9 mouse cellular contexts compared by ENCODE assay signal in genomic region chr17:5295086-5295947, GRCm38 (mm10).
DNase-seq lines count a peak whose midpoint lies in the region; ATAC-seq and TF ChIP-seq lines count a peak whose summit lies in the region.
"Had no signal": no experiment of that assay in that cellular context is flagged by ENCODE, and none has a peak within 500 bp of the region (broad histone marks: within the 10 kb centered on the region; RNA-seq: fewer than 3 reads in every experiment).

No protein-coding gene starts in this region.

- no peak overlapping the region for H3K4me3 ChIP-seq in heart, adult 2 months
- H3K4me3 ChIP-seq in kidney, embryonic 14.5 days (ENCODE audit: low read length), result no peak overlapping the region
- H3K4me3 ChIP-seq in lung, adult 2 months (replicated peaks; ENCODE audit: extremely low read depth, low read depth, low read length), result no peak overlapping the region
- H3K4me3 ChIP-seq: liver, embryonic 15.5 days had no signal

- peak; percentile 50 to 79 for DNase-seq in heart, adult 2 months
- DNase-seq in heart, postnatal 4 days, result no peak
- peak; percentile 84 for DNase-seq in cerebellum, adult 8-10 months
- peak; percentile 84 for DNase-seq in gastrocnemius, postnatal 25 days
- DNase-seq in lung, adult 2 months, result peak; percentile 53
- peak; percentile 22 for DNase-seq in ovary, postnatal 10 days (ENCODE audit: low spot score)
- peak; percentile 97 for DNase-seq in thymus, postnatal 0 days (ENCODE audit: low spot score)

- WGBS in heart, adult 2 months, result 72% methylated on average over 19 of the region's 19 CpGs
- WGBS in kidney, embryonic 14.5 days, result 50% methylated on average over 19 of the region's 19 CpGs
- 56% methylated on average over 19 of the region's 19 CpGs for WGBS in lung, adult 2 months

- H3K27me3 ChIP-seq in heart, adult 2 months (ENCODE audit: control insufficient read depth, insufficient read depth, low read length), result no peaks in the 10 kb centered on the region
- H3K27me3 ChIP-seq in kidney, embryonic 14.5 days (ENCODE audit: control insufficient read depth, insufficient read depth, low read length), result no peaks in the 10 kb centered on the region
- H3K27me3 ChIP-seq: liver, embryonic 15.5 days had no signal

- no peaks in the 10 kb centered on the region for H3K79me2 ChIP-seq in heart, adult 2 months (replicated peaks; ENCODE audit: control insufficient read depth, insufficient read depth, low read length)

- H3K36me3 ChIP-seq in heart, adult 2 months (ENCODE audit: control insufficient read depth, insufficient read depth, low read length), result no peaks in the 10 kb centered on the region
- H3K36me3 ChIP-seq in kidney, embryonic 14.5 days (ENCODE audit: control insufficient read depth, insufficient read depth, low read length), result peaks cover 14% of the 10 kb centered on the region

- ATAC-seq in kidney, embryonic 14.5 days (ENCODE audit: low FRiP score, low TSS enrichment), result peak; percentile 72

- intact Hi-C loops in heart, adult 2 months (cut with DNase I), result no loop called here

- no peak for TF ChIP-seq POLR2A in heart, adult 2 months (IDR thresholded peaks at IDR 0.05; ENCODE audit: insufficient read depth, low read depth, low read length)
- no peak for TF ChIP-seq POLR2A in lung, adult 2 months (IDR thresholded peaks at IDR 0.05; ENCODE audit: borderline replicate concordance, extremely low read depth, low read depth, low read length)

- H3K9ac ChIP-seq in heart, adult 2 months (ENCODE audit: low read depth, low read length), result no peak overlapping the region
- H3K9ac ChIP-seq in kidney, embryonic 14.5 days (ENCODE audit: low read depth, low read length), result peak overlapping the region; percentile 40; the same call in 1 of the 2 replicates
- H3K9ac ChIP-seq: liver, embryonic 15.5 days had no signal

- no peak for TF ChIP-seq EP300 in heart, adult 2 months (IDR thresholded peaks at IDR 0.05; ENCODE audit: insufficient read depth, low read depth, low read length)

- no peak overlapping the region for H3K4me2 ChIP-seq in kidney, embryonic 14.5 days (replicated peaks; ENCODE audit: low read depth, low read length)
- H3K4me2 ChIP-seq: liver, embryonic 15.5 days had no signal

- peak overlapping the region; percentile 23; the same call in 1 of the 2 replicates for H3K27ac ChIP-seq in heart, adult 2 months
- peak overlapping the region; percentile 83 for H3K27ac ChIP-seq in kidney, embryonic 14.5 days (ENCODE audit: low read depth, low read length)
- H3K27ac ChIP-seq: liver, embryonic 15.5 days had no signal

- TF ChIP-seq CTCF in heart, adult 2 months (IDR thresholded peaks at IDR 0.05), result no peak
- TF ChIP-seq CTCF in lung, adult 2 months (IDR thresholded peaks at IDR 0.05; ENCODE audit: insufficient read depth, low read length), result no peak

- H3K9me3 ChIP-seq in kidney, embryonic 14.5 days (ENCODE audit: control insufficient read depth, low read length), result no peaks in the 10 kb centered on the region
- H3K9me3 ChIP-seq: liver, embryonic 15.5 days had no signal

- H3K4me1 ChIP-seq in heart, adult 2 months (ENCODE audit: control insufficient read depth, insufficient read depth, low read length), result peaks cover 4% of the 10 kb centered on the region
- peaks cover 25% of the 10 kb centered on the region for H3K4me1 ChIP-seq in kidney, embryonic 14.5 days (ENCODE audit: control insufficient read depth, insufficient read depth, low read length)
- peaks cover 4% of the 10 kb centered on the region for H3K4me1 ChIP-seq in lung, adult 2 months (ENCODE audit: control insufficient read depth, insufficient read depth, low read length)
